Mouse (Mus musculus): Measurements from ENCODE around the gene Inava. TPM values are rescaled to one million over a fixed set of nuclear protein-coding genes. Genes with fewer than 3 reads are reported as not detected.

Gene Inava
- polyA plus RNA-seq (2012), result 0.22 and 0.51 TPM in 2 replicates

GRCm38 (mm10) chr1:136233892-136234594 lies at the start of gene Inava:
Inava (minus strand) TSS chr1:136234264.

GRCm38 (mm10) chr1:136260635-136261238 lies 26.7 kb upstream of the Inava start, which contains the start of gene Gpr25:
Gpr25 (minus strand) TSS chr1:136260873.

GRCm38 (mm10) chr1:136212803-136213202 lies 21.3 kb downstream of the Inava start, which contains the start of gene Mroh3:
Mroh3 (minus strand) TSS chr1:136212828.

Other genes starting within 250 kb of the Inava start
- gene Igfn1, start 227.9 kb downstream of the Inava start, polyA plus RNA-seq (2012), result not detected in 2 replicates
- gene Tmem9, start 226.1 kb downstream of the Inava start, polyA plus RNA-seq (2012), result 16.8 and 27.9 TPM in 2 replicates
- gene Ascl5, start 183.5 kb downstream of the Inava start, polyA plus RNA-seq (2012), result 0.13 TPM in 1 of 2 replicates, not detected in the other
- gene Cacna1s, start 181.5 kb downstream of the Inava start, polyA plus RNA-seq (2012), result 0.06 and 0.22 TPM in 2 replicates
- gene Kif21b, start 102.9 kb downstream of the Inava start, polyA plus RNA-seq (2012), result 18.6 and 20.0 TPM in 2 replicates
- not detected in 2 replicates for gene Mroh3, start 21.4 kb downstream of the Inava start, polyA plus RNA-seq (2012)
- gene Gpr25, start 26.6 kb upstream of the Inava start, polyA plus RNA-seq (2012), result 0.75 and 0.94 TPM in 2 replicates
- 3.1 and 3.3 TPM in 2 replicates for gene Camsap2, start 111.8 kb upstream of the Inava start, polyA plus RNA-seq (2012)
- gene Ddx59, start 181.0 kb upstream of the Inava start, polyA plus RNA-seq (2012), result 1.2 and 1.7 TPM in 2 replicates
- 0.51 and 0.52 TPM in 2 replicates for gene Kif14, start 232.1 kb upstream of the Inava start, polyA plus RNA-seq (2012)